Mouse (Mus musculus) mouse trophoblast stem cell (cell line): ENCODE measurements around the gene Mab21l2.

Source experiments
- in situ Hi-C, 2 experiments: fragments of 300-500 bp; cut with MseI, MboI; formaldehyde crosslinking; loops; 2 replicates in 1 of 2; 3 replicates in 1 of 2; pipeline ENCODE4 v1.15.1; 2025

Mab21l2 gene

GRCm38 (mm10) chr3:86548091-86549015 is at the start of gene Mab21l2:
TSS of gene Mab21l2 (minus strand) at chr3:86548629.
- in situ Hi-C loops: no loop called here

- in situ Hi-C loops: no loop called here
Measured at GRCm38 (mm10) chr3:86575312-86575711, 26.9 kb upstream of the Mab21l2 start.

- in situ Hi-C loops: no loop called here
Measured at GRCm38 (mm10) chr3:86572519-86573244, 24.3 kb upstream of the Mab21l2 start.

GRCm38 (mm10) chr3:86571518-86571917 is 23.1 kb upstream of the Mab21l2 start:
- in situ Hi-C loops: no loop called here

- in situ Hi-C loops: no loop called here
Measured at GRCm38 (mm10) chr3:86567312-86567711, 18.9 kb upstream of the Mab21l2 start.

GRCm38 (mm10) chr3:86561396-86561795 is 13.0 kb upstream of the Mab21l2 start:
- in situ Hi-C loops: no loop called here

- in situ Hi-C loops: no loop called here
Measured at GRCm38 (mm10) chr3:86561023-86561344, 12.6 kb upstream of the Mab21l2 start.

GRCm38 (mm10) chr3:86560281-86561022 is 12.0 kb upstream of the Mab21l2 start:
- in situ Hi-C loops: no loop called here

GRCm38 (mm10) chr3:86559635-86560034 is 11.2 kb upstream of the Mab21l2 start:
- in situ Hi-C loops: no loop called here

GRCm38 (mm10) chr3:86558976-86559375 is 10.5 kb upstream of the Mab21l2 start:
- in situ Hi-C loops: no loop called here

- in situ Hi-C loops: no loop called here
Measured at GRCm38 (mm10) chr3:86552170-86552569, 3.7 kb upstream of the Mab21l2 start.

- in situ Hi-C loops: no loop called here
Measured at GRCm38 (mm10) chr3:86551011-86551728, 2.7 kb upstream of the Mab21l2 start.

GRCm38 (mm10) chr3:86550301-86551010 is 2.0 kb upstream of the Mab21l2 start:
- in situ Hi-C loops: no loop called here

GRCm38 (mm10) chr3:86547251-86547791 is 1.1 kb downstream of the Mab21l2 start:
- in situ Hi-C loops: no loop called here

- in situ Hi-C loops: no loop called here
Measured at GRCm38 (mm10) chr3:86546471-86547250, 1.8 kb downstream of the Mab21l2 start.

GRCm38 (mm10) chr3:86545945-86546344 is 2.5 kb downstream of the Mab21l2 start:
- in situ Hi-C loops: no loop called here

- in situ Hi-C loops: no loop called here
Measured at GRCm38 (mm10) chr3:86544785-86545184, 3.6 kb downstream of the Mab21l2 start.

GRCm38 (mm10) chr3:86541863-86542397 is 6.5 kb downstream of the Mab21l2 start:
- in situ Hi-C loops: no loop called here

GRCm38 (mm10) chr3:86541074-86541614 is 7.3 kb downstream of the Mab21l2 start:
- in situ Hi-C loops: no loop called here
